ENCODE assay signal across 13 mouse cellular contexts in genomic region chr5:115018813-115019212, GRCm38 (mm10). TPM values are rescaled to one million over a fixed set of nuclear protein-coding genes. Genes with fewer than 3 reads are reported as not detected.
DNase-seq lines count a peak whose midpoint lies in the region; ATAC-seq lines count a peak whose summit lies in the region.
"Had no signal": no experiment of that assay in that cellular context is flagged by ENCODE, and none has a peak within 500 bp of the region (broad histone marks: within the 10 kb centered on the region; RNA-seq: fewer than 3 reads in every experiment).

No protein-coding gene starts in this region.

- intact Hi-C loops in heart, postnatal 10 days (cut with DNase I), result no loop called here

- no peaks in the 10 kb centered on the region for H3K9me3 ChIP-seq in heart, embryonic 13.5 days
- H3K9me3 ChIP-seq in intestine, embryonic 14.5 days (ENCODE audit: control insufficient read depth, low read length), result no peaks in the 10 kb centered on the region

- no peak for ATAC-seq in heart, embryonic 13.5 days (ENCODE audit: extremely low read depth, insufficient number of reproducible peaks, low FRiP score, low TSS enrichment)
- no peak for ATAC-seq in intestine, embryonic 14.5 days (replicated peaks; ENCODE audit: low FRiP score, low TSS enrichment, low read depth)

- H3K4me1 ChIP-seq in heart, embryonic 13.5 days, result peaks cover 55% of the 10 kb centered on the region
- peaks cover 41% of the 10 kb centered on the region for H3K4me1 ChIP-seq in brown adipose tissue, adult 24 weeks (ENCODE audit: control insufficient read depth, insufficient read depth, insufficient read length, low read length)
- H3K4me1 ChIP-seq in intestine, embryonic 14.5 days (replicated peaks; ENCODE audit: control insufficient read depth, insufficient read depth, low read length), result peaks cover 21% of the 10 kb centered on the region

- no peak overlapping the region for H3K4me3 ChIP-seq in heart, embryonic 13.5 days
- H3K4me3 ChIP-seq in brown adipose tissue, adult 24 weeks (ENCODE audit: insufficient read depth, low read depth, low read length), result no peak overlapping the region
- H3K4me3 ChIP-seq in intestine, embryonic 14.5 days (ENCODE audit: low read depth, low read length), result no peak overlapping the region

- DNase-seq in heart, postnatal 10 days, result no peak
- no peak for DNase-seq in intestine, embryonic 14.5 days (ENCODE audit: low spot score)
- DNase-seq in lung, postnatal 36 days, result peak; percentile 18
- DNase-seq in left cerebral cortex, adult 18-20 months (ENCODE audit: low spot score in 2 of 2), result no peak
- no peak for DNase-seq in spleen, postnatal 14 days (ENCODE audit: low spot score in 2 of 2)
- no peak for DNase-seq in kidney, adult 8-10 months
- DNase-seq: cerebellum, adult 9-10 months; thymus, adult 18-20 months had no signal

- H3K27ac ChIP-seq in heart, embryonic 13.5 days (replicated peaks), result peak overlapping the region; percentile 71
- peak overlapping the region; percentile 19 for H3K27ac ChIP-seq in brown adipose tissue, adult 24 weeks (replicated peaks; ENCODE audit: low read depth, low read length)
- peak overlapping the region; percentile 47 for H3K27ac ChIP-seq in intestine, embryonic 14.5 days (ENCODE audit: low read depth)

- peak overlapping the region; percentile 64 for H3K9ac ChIP-seq in heart, embryonic 13.5 days
- H3K9ac ChIP-seq in intestine, embryonic 14.5 days (ENCODE audit: low read length), result no peak overlapping the region

- 17% methylated on average over 4 of the region's 4 CpGs for WGBS in heart, embryonic 13.5 days
- WGBS in intestine, embryonic 14.5 days, result 52% methylated on average over 4 of the region's 4 CpGs

- peaks cover 11% of the 10 kb centered on the region; the same call in 1 of the 2 replicates for H3K36me3 ChIP-seq in heart, embryonic 13.5 days
- no peaks in the 10 kb centered on the region for H3K36me3 ChIP-seq in intestine, embryonic 14.5 days (ENCODE audit: control insufficient read depth, insufficient read depth, low read length)

- peak overlapping the region; percentile 48 for H3K4me2 ChIP-seq in heart, embryonic 13.5 days
- no peak overlapping the region for H3K4me2 ChIP-seq in intestine, embryonic 14.5 days (ENCODE audit: low read length)

- no peaks in the 10 kb centered on the region for H3K27me3 ChIP-seq in heart, embryonic 13.5 days (replicated peaks)
- no peaks in the 10 kb centered on the region for H3K27me3 ChIP-seq in intestine, embryonic 14.5 days (replicated peaks; ENCODE audit: control insufficient read depth, insufficient read depth, low read length)

RNA-seq across cellular contexts. Expression of gene Sppl3, which starts 7.9 kb away (rescaled TPM):
- 6.5 and 6.9 TPM in 2 replicates for polyA plus RNA-seq in heart, embryonic 13.5 days (2015; fragmentation: Nextera tagmentation; extraction: Ambion mirVana)
- total RNA-seq in heart, postnatal 10 days (2021), result 10 to 100 TPM; 51.9 to 56.5 TPM
- 15.8 and 15.9 TPM in 2 replicates for polyA plus RNA-seq in brown adipose tissue, adult 24 weeks (2012; ENCODE audit: insufficient read depth, insufficient read length, missing spikeins)
- 21.1 and 21.5 TPM in 2 replicates for polyA plus RNA-seq in intestine, embryonic 14.5 days (2014; fragmentation: Nextera tagmentation; extraction: Ambion mirVana)
- total RNA-seq in left cerebral cortex, adult 18-20 months (2021), result 10 to 100 TPM; 84.8 to 85.4 TPM

RNA-seq across cellular contexts. Expression of gene Hnf1a, which starts 47.9 kb away (rescaled TPM):
- 0.13 and 0.17 TPM in 2 replicates for polyA plus RNA-seq in heart, embryonic 13.5 days (2015; fragmentation: Nextera tagmentation; extraction: Ambion mirVana)
- not detected for total RNA-seq in heart, postnatal 10 days (2021)
- not detected in 2 replicates for polyA plus RNA-seq in brown adipose tissue, adult 24 weeks (2012; ENCODE audit: insufficient read depth, insufficient read length, missing spikeins)
- polyA plus RNA-seq in intestine, embryonic 14.5 days (2014; fragmentation: Nextera tagmentation; extraction: Ambion mirVana), result 8.4 and 10.0 TPM in 2 replicates
- total RNA-seq in left cerebral cortex, adult 18-20 months (2021), result not detected
- total RNA-seq: left cerebral cortex, postnatal 36 days; monocyte, adult 5-6 weeks had no signal
- polyA plus RNA-seq: forebrain, embryonic 11.5 days had no signal

Comparison
In these comparisons a context has a peak if more than half of its experiments do, and no peak if none do; other contexts are left out.
1. H3K27ac ChIP-seq: peak in every context shown above with its lines; median percentile 71 in heart, embryonic 13.5 days; 47 in intestine, embryonic 14.5 days; 19 in brown adipose tissue, adult 24 weeks.